Mouse (Mus musculus): Measurements from ENCODE around the gene Dot1l. TPM values are rescaled to one million over a fixed set of nuclear protein-coding genes. Genes with fewer than 3 reads are reported as not detected.
"Not testable (repeated sequence)": the region's sequence is repeated elsewhere in the genome, so short reads cannot be mapped to it uniquely, and the experiment has no call there.

Dot1l gene
- polyA plus RNA-seq, 1 experiment: 45.9 TPM

DNA sequence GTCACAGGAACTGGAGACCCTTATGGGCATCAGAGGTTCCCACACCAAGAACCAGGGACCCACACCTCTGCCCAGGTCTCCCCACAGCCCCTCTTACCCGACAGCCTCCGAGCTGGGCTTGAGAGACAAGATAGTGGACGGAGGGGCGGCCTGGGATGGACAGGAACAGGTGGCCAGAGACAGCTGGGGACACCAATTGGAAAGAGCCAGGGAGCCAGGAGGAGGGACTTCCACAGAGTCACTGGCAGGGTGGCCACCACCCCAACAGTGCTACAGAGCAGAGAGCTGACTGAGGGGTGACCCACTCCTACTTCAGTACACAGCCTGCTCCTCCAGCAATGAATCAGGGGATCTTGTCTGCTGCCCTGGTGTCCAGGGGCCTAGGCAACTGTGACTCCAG, 58.4 kb downstream of the Dot1l start, which contains the start of gene Jsrp1:
TSS of gene Jsrp1 (minus strand) at position 133 of the 400 bp plus-strand sequence.
- H3K27ac ChIP-seq (ENCODE audit: insufficient read depth, low read length): no peak within 1 kb of the TSS
- TF ChIP-seq POLR2A (IDR thresholded peaks at IDR 0.05; ENCODE audit: extremely low read depth, insufficient read depth, low read length) (no peak), CTCF (IDR thresholded peaks at IDR 0.05; ENCODE audit: extremely low read depth, insufficient read depth, low read length) (no peak)
- no peaks in the 10 kb centered on the region for H3K4me1 ChIP-seq (ENCODE audit: control insufficient read depth, insufficient read depth, low read length)
- H3K4me3 ChIP-seq (ENCODE audit: insufficient read depth, low read length): no peak within 1 kb of the TSS

DNA sequence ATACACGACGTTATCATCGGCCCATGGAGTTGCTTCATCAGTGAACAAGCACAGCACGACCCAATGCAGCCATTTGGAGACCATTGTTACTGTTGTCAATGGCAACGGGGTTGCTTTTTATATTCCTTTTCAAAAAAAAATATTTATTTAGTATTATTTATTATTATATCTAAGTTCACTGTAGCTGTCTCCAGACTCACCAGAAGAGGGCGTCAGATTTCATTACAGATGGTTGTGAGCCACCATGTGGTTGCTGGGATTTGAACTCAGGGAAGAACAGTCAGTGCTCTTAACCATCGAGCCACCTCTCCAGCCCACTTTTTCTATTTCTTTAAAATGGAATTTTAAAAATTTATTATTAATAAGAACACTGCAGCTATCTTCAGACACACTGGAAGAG, 59.8 kb downstream of the Dot1l start:
- Histone ChIP-seq H3K4me3 (ENCODE audit: insufficient read depth, low read length) (no peak overlapping the region), H3K27ac (ENCODE audit: insufficient read depth, low read length) (no peak overlapping the region), H3K4me1 (ENCODE audit: control insufficient read depth, insufficient read depth, low read length) (no peaks in the 10 kb centered on the region)
- TF ChIP-seq CTCF (IDR thresholded peaks at IDR 0.05; ENCODE audit: extremely low read depth, insufficient read depth, low read length) (no peak), POLR2A (IDR thresholded peaks at IDR 0.05; ENCODE audit: extremely low read depth, insufficient read depth, low read length) (no peak)

DNA sequence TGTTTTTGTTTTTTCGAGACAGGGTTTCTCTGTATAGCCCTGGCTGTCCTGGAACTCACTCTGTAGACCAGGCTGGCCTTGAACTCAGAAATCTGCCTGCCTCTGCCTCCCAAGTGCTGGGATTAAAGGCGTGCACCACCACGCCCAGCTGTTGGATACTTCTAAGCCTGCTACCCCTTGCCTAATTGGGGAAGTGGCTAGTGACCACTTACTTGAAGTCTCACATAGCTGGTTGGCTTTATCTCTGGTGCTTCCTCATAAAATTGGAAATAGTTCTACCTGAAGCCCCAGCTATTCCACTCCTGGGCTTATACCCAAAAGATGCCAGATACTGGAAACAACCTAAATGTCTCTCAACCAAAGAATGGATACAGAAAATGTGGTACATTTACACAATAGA, 61.3 kb downstream of the Dot1l start:
- H3K4me3 ChIP-seq (ENCODE audit: insufficient read depth, low read length); H3K27ac ChIP-seq (ENCODE audit: insufficient read depth, low read length); H3K4me1 ChIP-seq (ENCODE audit: control insufficient read depth, insufficient read depth, low read length): not testable (repeated sequence)

DNA sequence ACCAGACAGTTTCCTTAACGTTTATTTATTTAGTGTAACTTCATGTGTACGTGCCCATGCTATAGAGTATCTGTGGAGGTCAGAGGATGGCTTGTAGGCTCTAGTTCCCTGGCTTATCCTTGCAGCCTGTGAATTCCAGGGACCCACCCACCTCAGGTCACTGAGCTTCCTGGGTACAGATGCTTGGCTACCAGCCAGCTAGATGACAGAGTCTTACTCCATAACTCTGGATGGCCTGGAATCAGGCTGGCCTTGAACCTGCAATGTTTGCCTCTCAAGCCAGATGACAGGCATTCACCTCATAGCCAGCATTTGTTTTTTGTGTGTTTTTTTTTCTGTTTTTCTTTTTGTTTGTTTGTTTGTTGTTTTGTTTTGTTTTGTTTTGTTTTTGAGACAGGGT, 62.2 kb downstream of the Dot1l start:
- H3K4me1 ChIP-seq (ENCODE audit: control insufficient read depth, insufficient read depth, low read length): no peaks in the 10 kb centered on the region
- TF ChIP-seq POLR2A (IDR thresholded peaks at IDR 0.05; ENCODE audit: extremely low read depth, insufficient read depth, low read length) (no peak), CTCF (IDR thresholded peaks at IDR 0.05; ENCODE audit: extremely low read depth, insufficient read depth, low read length) (no peak)
- H3K4me3 ChIP-seq (ENCODE audit: insufficient read depth, low read length): no peak overlapping the region
- H3K27ac ChIP-seq (ENCODE audit: insufficient read depth, low read length): no peak overlapping the region

DNA sequence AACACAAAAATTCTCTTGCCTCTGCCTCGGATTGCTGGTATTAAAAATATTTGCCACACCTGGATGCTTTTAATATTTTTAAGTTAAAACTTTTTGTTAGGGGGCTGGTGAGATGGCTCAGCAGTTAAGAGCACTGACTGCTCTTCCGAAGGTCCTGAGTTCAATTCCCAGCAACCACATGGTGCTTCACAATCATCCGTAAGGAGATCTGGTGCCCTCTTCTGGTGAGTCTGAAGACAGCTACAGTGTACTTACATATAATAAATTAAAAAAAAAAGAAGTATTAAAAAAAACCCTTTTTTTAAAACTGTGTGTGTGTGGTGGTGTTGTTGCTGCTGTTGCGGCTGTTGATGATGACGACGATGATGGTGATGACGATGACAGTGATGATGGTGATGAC, 62.9 kb downstream of the Dot1l start:
- H3K4me1 ChIP-seq (ENCODE audit: control insufficient read depth, insufficient read depth, low read length); H3K4me3 ChIP-seq (ENCODE audit: insufficient read depth, low read length); H3K27ac ChIP-seq (ENCODE audit: insufficient read depth, low read length): not testable (repeated sequence)

DNA sequence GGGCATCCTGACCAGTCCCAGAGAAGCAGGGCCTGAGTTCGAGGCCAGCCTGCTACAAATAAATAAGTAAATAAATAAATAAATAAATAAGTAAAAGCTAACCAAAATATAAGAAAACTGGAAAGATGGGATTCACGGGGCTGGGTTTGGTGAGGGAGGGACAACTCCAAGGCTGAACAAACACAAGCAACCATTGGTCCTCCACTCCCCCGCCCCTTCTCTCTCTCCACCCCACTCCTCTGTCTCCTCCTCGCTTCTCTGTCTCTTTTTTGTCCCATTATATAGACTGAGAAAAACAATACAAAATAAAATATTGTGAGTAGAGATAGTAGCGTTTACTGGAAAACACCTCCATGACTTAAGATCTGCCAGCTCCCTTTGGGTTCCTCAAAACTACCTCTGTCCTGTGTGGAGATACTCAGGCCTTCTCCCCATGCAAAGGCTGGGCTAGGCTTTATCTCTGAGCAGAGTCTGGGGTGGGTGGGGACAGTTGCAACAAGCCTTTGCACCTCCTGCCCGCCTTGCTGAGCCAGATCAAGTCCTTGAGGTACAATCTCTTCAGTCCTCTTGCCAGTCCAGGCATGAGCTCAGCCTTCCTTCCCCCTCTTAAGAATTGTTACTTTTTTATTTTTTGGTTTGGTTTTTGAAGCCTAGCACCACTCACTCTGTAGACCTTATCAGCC, 63.7 kb downstream of the Dot1l start:
- Histone ChIP-seq H3K4me1 (ENCODE audit: control insufficient read depth, insufficient read depth, low read length) (no peaks in the 10 kb centered on the region), H3K4me3 (ENCODE audit: insufficient read depth, low read length) (no peak overlapping the region), H3K27ac (ENCODE audit: insufficient read depth, low read length) (no peak overlapping the region)
- TF ChIP-seq CTCF (IDR thresholded peaks at IDR 0.05; ENCODE audit: extremely low read depth, insufficient read depth, low read length): no peak
- TF ChIP-seq POLR2A (IDR thresholded peaks at IDR 0.05; ENCODE audit: extremely low read depth, insufficient read depth, low read length): no peak

DNA sequence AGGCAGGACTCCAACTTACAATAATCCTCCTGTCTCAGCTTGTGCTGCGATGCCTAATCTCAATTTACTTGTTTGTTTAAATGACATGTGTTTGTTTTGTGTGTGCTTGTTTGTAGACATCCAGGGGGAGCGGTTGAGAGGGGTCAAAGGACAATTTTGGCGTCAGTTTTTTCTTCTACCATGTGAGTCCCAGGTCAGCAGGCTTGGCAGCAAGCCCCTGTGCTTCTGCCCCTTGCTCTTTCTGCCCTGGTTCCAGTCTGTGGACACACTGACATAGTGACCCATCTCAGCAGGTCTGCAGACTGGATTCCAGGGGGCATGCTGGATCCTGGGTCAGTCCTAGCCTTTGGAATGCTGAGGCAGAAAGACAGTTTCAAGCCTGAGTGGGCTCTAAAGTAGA, 64.4 kb downstream of the Dot1l start:
- Histone ChIP-seq H3K4me3 (ENCODE audit: insufficient read depth, low read length) (no peak overlapping the region), H3K4me1 (ENCODE audit: control insufficient read depth, insufficient read depth, low read length) (no peaks in the 10 kb centered on the region), H3K27ac (ENCODE audit: insufficient read depth, low read length) (no peak overlapping the region)
- TF ChIP-seq CTCF (IDR thresholded peaks at IDR 0.05; ENCODE audit: extremely low read depth, insufficient read depth, low read length) (no peak), POLR2A (IDR thresholded peaks at IDR 0.05; ENCODE audit: extremely low read depth, insufficient read depth, low read length) (no peak)

DNA sequence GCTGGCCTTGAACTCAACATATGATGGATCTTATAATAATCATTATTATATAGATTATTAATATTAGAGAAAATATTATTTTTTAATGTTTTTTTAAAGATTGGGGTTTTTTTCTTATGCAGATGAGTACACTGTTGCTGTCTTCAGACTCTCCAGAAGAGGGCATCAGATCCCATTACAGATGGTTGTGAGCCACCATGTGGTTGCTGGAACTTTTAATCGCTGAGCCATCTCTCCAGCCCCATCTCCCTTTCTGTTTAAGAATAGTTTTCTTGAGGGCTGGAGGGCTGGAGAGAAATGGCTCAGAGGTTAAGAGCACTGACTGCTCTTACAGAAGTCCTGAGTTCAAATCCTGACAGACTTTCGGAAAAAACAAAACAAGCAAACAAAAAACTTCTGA, 67.0 kb downstream of the Dot1l start:
- Histone ChIP-seq H3K4me3 (ENCODE audit: insufficient read depth, low read length) (no peak overlapping the region), H3K4me1 (ENCODE audit: control insufficient read depth, insufficient read depth, low read length) (no peaks in the 10 kb centered on the region), H3K27ac (ENCODE audit: insufficient read depth, low read length) (no peak overlapping the region)
- TF ChIP-seq POLR2A (IDR thresholded peaks at IDR 0.05; ENCODE audit: extremely low read depth, insufficient read depth, low read length) (no peak), CTCF (IDR thresholded peaks at IDR 0.05; ENCODE audit: extremely low read depth, insufficient read depth, low read length) (peak; percentile 46)

DNA sequence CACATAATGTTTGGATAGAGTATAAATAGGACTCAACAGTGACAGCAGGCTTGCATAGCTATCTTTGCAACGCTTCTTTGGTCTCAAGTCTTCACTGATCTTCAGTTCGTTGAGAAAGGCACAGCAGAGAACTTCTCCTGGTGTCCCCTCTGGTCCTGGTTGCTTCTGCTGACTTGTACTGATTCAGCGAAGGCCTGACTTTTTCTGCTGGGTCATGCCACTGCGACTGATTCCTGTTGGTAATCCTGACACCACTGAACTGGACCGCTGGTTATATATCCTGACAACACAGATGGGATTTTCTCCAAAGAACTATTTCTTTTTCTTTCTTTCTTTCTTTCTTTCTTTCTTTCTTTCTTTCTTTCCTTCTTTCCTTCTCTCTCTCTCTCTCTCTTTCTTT, 67.5 kb downstream of the Dot1l start:
- TF ChIP-seq CTCF (IDR thresholded peaks at IDR 0.05; ENCODE audit: extremely low read depth, insufficient read depth, low read length) (no peak), POLR2A (IDR thresholded peaks at IDR 0.05; ENCODE audit: extremely low read depth, insufficient read depth, low read length) (no peak)
- Histone ChIP-seq H3K4me1 (ENCODE audit: control insufficient read depth, insufficient read depth, low read length) (no peaks in the 10 kb centered on the region), H3K4me3 (ENCODE audit: insufficient read depth, low read length) (no peak overlapping the region), H3K27ac (ENCODE audit: insufficient read depth, low read length) (no peak overlapping the region)

DNA sequence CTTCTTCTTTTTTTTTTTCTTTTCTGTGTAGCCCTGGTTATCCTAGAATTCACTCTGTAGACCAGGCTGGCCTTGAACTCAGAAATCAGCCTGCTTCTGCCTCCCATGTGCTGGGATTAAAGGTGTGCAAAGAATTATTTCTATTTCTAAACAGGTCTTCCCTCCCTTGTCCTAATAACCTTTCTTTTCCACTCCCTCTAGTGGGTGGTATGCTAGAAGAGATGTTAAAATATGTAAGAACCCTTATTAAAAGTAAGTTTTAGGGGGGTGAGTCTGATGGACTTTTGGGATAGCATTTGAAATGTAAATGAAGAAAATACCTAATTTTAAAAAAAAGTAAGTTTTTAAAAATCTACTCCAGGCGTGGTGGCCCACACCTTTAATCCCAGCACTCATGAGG, 68.3 kb downstream of the Dot1l start:
- Histone ChIP-seq H3K27ac (ENCODE audit: insufficient read depth, low read length) (no peak overlapping the region), H3K4me1 (ENCODE audit: control insufficient read depth, insufficient read depth, low read length) (0 out of 2 replicates have a peak, but pooled peaks cover 2% of the 10 kb centered on the region), H3K4me3 (ENCODE audit: insufficient read depth, low read length) (no peak overlapping the region)
- TF ChIP-seq CTCF (IDR thresholded peaks at IDR 0.05; ENCODE audit: extremely low read depth, insufficient read depth, low read length) (no peak), POLR2A (IDR thresholded peaks at IDR 0.05; ENCODE audit: extremely low read depth, insufficient read depth, low read length) (no peak)

All from cortical plate, adult 2 months (tissue).